10 mouse cellular contexts compared by ENCODE assay signal in genomic region chr10:128297622-128298021, GRCm38 (mm10). TPM values are rescaled to one million over a fixed set of nuclear protein-coding genes. Genes with fewer than 3 reads are reported as not detected.
A peak's percentile ranks its signal among the peaks of the same experiment; 100 is the strongest.
DNase-seq lines count a peak whose midpoint lies in the region; ATAC-seq lines count a peak whose summit lies in the region.
"Had no signal": no experiment of that assay in that cellular context is flagged by ENCODE, and none has a peak within 500 bp of the region (broad histone marks: within the 10 kb centered on the region; RNA-seq: fewer than 3 reads in every experiment).

No protein-coding gene starts in this region.

- peak overlapping the region; percentile 27; the same call in 1 of the 2 replicates for H3K4me2 ChIP-seq in heart, embryonic 11.5 days
- H3K4me2 ChIP-seq: forebrain, embryonic 15.5 days; limb, embryonic 15.5 days had no signal

- no peaks in the 10 kb centered on the region for H3K36me3 ChIP-seq in heart, embryonic 11.5 days (ENCODE audit: control insufficient read depth, insufficient read depth, low read length)

- H3K4me3 ChIP-seq in heart, embryonic 11.5 days (ENCODE audit: low read depth, low read length), result no peak overlapping the region
- H3K4me3 ChIP-seq: forebrain, embryonic 15.5 days; limb, embryonic 15.5 days had no signal

- no peaks in the 10 kb centered on the region for H3K27me3 ChIP-seq in heart, embryonic 11.5 days (ENCODE audit: control insufficient read depth, insufficient read depth, low read length)
- H3K27me3 ChIP-seq: forebrain, embryonic 15.5 days; limb, embryonic 15.5 days had no signal

- ATAC-seq in heart, embryonic 11.5 days (replicated peaks; ENCODE audit: insufficient number of reproducible peaks, low FRiP score, low TSS enrichment), result peak; percentile 62; the same call in 1 of the 2 replicates
- no peak for ATAC-seq in activated CD4-positive, CD25-positive, alpha-beta regulatory T cell, adult 4 months
- ATAC-seq: forebrain, embryonic 15.5 days had no signal

- peaks cover 17% of the 10 kb centered on the region for H3K4me1 ChIP-seq in heart, embryonic 11.5 days (ENCODE audit: control insufficient read depth, insufficient read depth, low read length)

- DNase-seq in kidney, postnatal 14 days, result peak; percentile 24
- DNase-seq in kidney, adult 18-20 months, result no peak
- DNase-seq in brain, adult 2 months (ENCODE audit: low read depth, low spot score), result peak; percentile 69
- DNase-seq in lung, postnatal 14 days, result peak; percentile 29
- DNase-seq in embryo, embryonic 9.5 days (ENCODE audit: extremely low spot score), result no peak
- DNase-seq in layer of hippocampus, adult 8-10 months (ENCODE audit: low spot score in 2 of 2), result no peak

- H3K9ac ChIP-seq in heart, embryonic 11.5 days (ENCODE audit: low read depth, low read length), result 0 out of 2 replicates have a peak overlapping the region, but pooled peaks have one; percentile 22
- H3K9ac ChIP-seq: forebrain, embryonic 15.5 days; limb, embryonic 15.5 days had no signal

- no peaks in the 10 kb centered on the region for H3K9me3 ChIP-seq in heart, embryonic 11.5 days (replicated peaks; ENCODE audit: control insufficient read depth, low read length)
- H3K9me3 ChIP-seq: forebrain, embryonic 15.5 days; limb, embryonic 15.5 days had no signal

- WGBS in heart, embryonic 11.5 days (ENCODE audit: insufficient replicate concordance), result 58% methylated on average over 11 of the region's 11 CpGs

- H3K27ac ChIP-seq in heart, embryonic 11.5 days (ENCODE audit: low read depth, low read length), result peak overlapping the region; percentile 75
- H3K27ac ChIP-seq: forebrain, embryonic 15.5 days; limb, embryonic 15.5 days had no signal

RNA-seq across cellular contexts. Expression of gene Il23a, which starts 0.9 kb away (rescaled TPM):
- polyA plus RNA-seq in heart, embryonic 11.5 days (2014; fragmentation: Nextera tagmentation; extraction: Ambion mirVana), result 0.86 and 0.89 TPM in 2 replicates
- total RNA-seq in layer of hippocampus, adult 8-10 months (2022), result not detected
- polyA plus RNA-seq in activated CD4-positive, CD25-positive, alpha-beta regulatory T cell, adult 4 months (2017; shearing (Covaris generic)), result not detected
- polyA plus RNA-seq: forebrain, embryonic 15.5 days had no signal

RNA-seq across cellular contexts. Expression of gene Pan2, which starts 5.5 kb away (rescaled TPM):
- polyA plus RNA-seq in heart, embryonic 11.5 days (2014; fragmentation: Nextera tagmentation; extraction: Ambion mirVana), result 25.9 and 27.7 TPM in 2 replicates
- 10 to 100 TPM; 14.6 to 16.3 (median 15.5) TPM for total RNA-seq in layer of hippocampus, adult 8-10 months (2022)
- polyA plus RNA-seq in activated CD4-positive, CD25-positive, alpha-beta regulatory T cell, adult 4 months (2017; shearing (Covaris generic)), result 10 to 100 TPM; 18.9 to 21.1 TPM

RNA-seq across cellular contexts. Expression of gene Cnpy2, which starts 24.6 kb away (rescaled TPM):
- polyA plus RNA-seq in heart, embryonic 11.5 days (2014; fragmentation: Nextera tagmentation; extraction: Ambion mirVana), result 206 and 224 TPM in 2 replicates
- 10 to 100 TPM; 69.2 to 89.4 (median 82.4) TPM for total RNA-seq in layer of hippocampus, adult 8-10 months (2022)
- polyA plus RNA-seq in activated CD4-positive, CD25-positive, alpha-beta regulatory T cell, adult 4 months (2017; shearing (Covaris generic)), result 100 to 1,000 TPM in 1 of 2 experiments, 10 to 100 TPM in 1; 96.7 to 115 TPM

RNA-seq across cellular contexts. Expression of gene Stat2, which starts 27.3 kb away (rescaled TPM):
- polyA plus RNA-seq in heart, embryonic 11.5 days (2014; fragmentation: Nextera tagmentation; extraction: Ambion mirVana), result 8.6 and 11.0 TPM in 2 replicates
- 10 to 100 TPM; 34.3 to 39.3 (median 37.8) TPM for total RNA-seq in layer of hippocampus, adult 8-10 months (2022)
- 10 to 100 TPM; 45.6 to 66.1 TPM for polyA plus RNA-seq in activated CD4-positive, CD25-positive, alpha-beta regulatory T cell, adult 4 months (2017; shearing (Covaris generic))

RNA-seq across cellular contexts. Expression of gene Apof, which starts 29.2 kb away (rescaled TPM):
- 0.49 TPM in 1 of 2 replicates, not detected in the other for polyA plus RNA-seq in heart, embryonic 11.5 days (2014; fragmentation: Nextera tagmentation; extraction: Ambion mirVana)
- not detected for total RNA-seq in layer of hippocampus, adult 8-10 months (2022)
- not detected for polyA plus RNA-seq in activated CD4-positive, CD25-positive, alpha-beta regulatory T cell, adult 4 months (2017; shearing (Covaris generic))
- polyA plus RNA-seq: forebrain, embryonic 15.5 days had no signal

Comparison
In these comparisons a context has a peak if more than half of its experiments do, and no peak if none do; other contexts are left out.
1. DNase-seq: peak in kidney, postnatal 14 days (single experiment), brain, adult 2 months (single experiment) and lung, postnatal 14 days (single experiment); none in kidney, adult 18-20 months (single experiment), embryo, embryonic 9.5 days (single experiment) and layer of hippocampus, adult 8-10 months (0 of 2).